Mouse (Mus musculus): ENCODE results near the gene Rmnd1.

DNA sequence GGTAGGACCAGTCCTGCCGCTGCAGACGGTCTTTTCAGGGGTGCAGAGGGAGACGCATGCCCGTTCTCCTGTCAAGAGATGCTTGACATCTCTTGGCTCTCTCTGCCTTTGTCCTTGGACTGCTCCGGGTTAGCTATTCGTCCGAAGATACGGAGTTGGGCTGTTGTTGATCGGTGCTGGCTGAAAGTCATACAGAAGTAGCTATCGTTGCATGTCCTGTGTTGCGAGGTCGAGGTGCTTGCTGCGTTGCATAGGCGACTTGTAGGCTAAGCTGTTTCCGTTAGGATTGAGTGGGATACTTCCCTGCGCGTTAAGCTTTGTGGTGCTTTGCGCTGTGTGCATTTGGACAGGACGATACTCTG lies 43.8 kb downstream of the Rmnd1 start:
- TF ChIP-seq EP300 (IDR thresholded peaks at IDR 0.05; ENCODE audit: insufficient read depth, low read depth, low read length) (no peak), POLR2A (IDR thresholded peaks at IDR 0.05; ENCODE audit: insufficient read depth, low read length) (no peak), CTCF (IDR thresholded peaks at IDR 0.05; ENCODE audit: low read depth, low read length) (no peak)

All from ES-Bruce4 (cell line).